Mouse (Mus musculus): ENCODE data around the gene Rbfox3. TPM values are rescaled to one million over a fixed set of nuclear protein-coding genes. Genes with fewer than 3 reads are reported as not detected.

Rbfox3 gene
- total RNA-seq, 2 experiments from 2014 or later = not detected

- no peak for ATAC-seq (replicated peaks; ENCODE audit: poor library complexity, severe bottlenecking)
Observed at GRCm38 (mm10) chr11:118528761-118529160, 382.6 kb downstream of the Rbfox3 start.

DNA sequence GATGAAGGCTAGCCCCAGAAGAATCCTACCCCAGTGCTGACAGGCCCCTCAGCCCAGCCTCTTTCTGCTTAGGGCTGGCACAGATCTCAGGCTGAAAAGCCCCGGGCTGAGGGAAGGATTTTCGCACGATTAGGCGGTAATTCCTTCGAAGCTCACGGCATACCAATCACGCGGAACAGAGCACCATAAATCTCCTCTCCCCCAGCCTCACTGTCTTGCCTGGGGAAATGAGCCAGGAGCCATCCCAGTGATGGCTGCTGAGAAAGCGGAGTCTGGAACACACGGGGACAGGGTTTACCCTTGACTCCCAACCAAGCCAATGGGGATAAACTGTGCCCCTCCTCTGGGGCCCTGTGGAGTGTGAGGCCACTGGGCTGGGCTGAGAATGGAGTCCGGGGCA, 386.3 kb downstream of the Rbfox3 start:
- no peak for ATAC-seq (replicated peaks; ENCODE audit: poor library complexity, severe bottlenecking)

GRCm38 (mm10) chr11:118523496-118524145, 387.8 kb downstream of the Rbfox3 start:
- no peak for ATAC-seq (replicated peaks; ENCODE audit: poor library complexity, severe bottlenecking)

DNA sequence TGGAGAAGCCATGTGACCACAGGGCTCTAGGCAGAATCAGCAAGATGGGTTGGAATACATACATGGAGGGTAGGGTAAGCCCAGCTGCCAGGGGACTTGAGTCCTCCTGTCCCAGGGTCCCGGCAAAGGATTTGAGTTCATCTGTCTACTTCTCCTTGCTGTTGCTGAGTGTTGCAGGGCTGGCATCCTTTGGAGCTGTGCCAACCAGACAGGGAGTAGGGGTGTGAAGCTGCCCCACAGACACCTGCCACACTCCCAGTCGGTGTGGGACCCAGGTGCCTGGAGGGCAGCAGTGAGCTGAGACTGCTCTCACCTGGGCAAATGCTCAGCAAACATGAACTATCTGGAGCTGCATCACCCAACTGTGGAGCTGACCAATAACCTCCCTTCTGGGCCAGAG, 390.5 kb downstream of the Rbfox3 start:
- no peak for ATAC-seq (replicated peaks; ENCODE audit: poor library complexity, severe bottlenecking)

DNA sequence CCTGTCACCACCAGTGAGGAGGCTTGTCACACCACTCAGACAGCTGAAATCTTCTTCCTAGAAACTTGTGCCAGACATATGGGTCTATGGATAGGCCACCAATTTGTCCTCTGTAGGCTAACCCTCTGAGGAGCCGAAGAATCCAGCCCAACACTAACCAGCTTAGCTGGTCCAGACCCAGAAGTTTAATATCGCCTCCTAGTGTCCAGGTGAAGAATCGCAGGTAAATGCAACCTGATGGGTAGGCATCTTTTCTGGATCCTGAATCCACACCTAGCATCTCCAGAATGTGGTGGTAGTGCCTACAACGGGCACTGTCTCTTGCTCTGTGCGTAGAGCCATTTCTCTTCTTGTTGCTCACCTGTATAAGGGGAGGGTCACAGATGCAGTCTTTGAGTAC, 391.1 kb downstream of the Rbfox3 start:
- ATAC-seq (replicated peaks; ENCODE audit: poor library complexity, severe bottlenecking) = no peak

DNA sequence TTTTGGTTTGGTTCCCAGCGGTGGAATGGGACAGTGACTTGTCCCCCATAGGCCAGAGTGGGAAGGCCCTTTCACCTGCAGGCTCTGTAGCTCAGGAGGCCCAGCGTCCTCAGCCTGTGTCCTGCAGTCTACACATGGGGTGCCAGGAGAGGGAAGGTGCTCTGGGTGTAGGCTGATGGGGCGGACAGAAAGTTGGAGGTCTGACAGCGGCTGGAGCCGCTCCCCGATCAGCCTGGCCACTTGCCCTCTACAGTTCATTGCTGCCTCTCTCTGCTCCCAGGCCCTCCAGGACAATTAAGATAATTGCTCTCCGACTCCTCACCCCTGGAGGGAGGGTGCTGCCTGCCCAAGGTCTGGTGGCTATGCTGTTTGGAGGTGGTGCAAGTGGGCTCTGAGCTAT, 392.7 kb downstream of the Rbfox3 start:
- no peak for ATAC-seq (replicated peaks; ENCODE audit: poor library complexity, severe bottlenecking)

DNA sequence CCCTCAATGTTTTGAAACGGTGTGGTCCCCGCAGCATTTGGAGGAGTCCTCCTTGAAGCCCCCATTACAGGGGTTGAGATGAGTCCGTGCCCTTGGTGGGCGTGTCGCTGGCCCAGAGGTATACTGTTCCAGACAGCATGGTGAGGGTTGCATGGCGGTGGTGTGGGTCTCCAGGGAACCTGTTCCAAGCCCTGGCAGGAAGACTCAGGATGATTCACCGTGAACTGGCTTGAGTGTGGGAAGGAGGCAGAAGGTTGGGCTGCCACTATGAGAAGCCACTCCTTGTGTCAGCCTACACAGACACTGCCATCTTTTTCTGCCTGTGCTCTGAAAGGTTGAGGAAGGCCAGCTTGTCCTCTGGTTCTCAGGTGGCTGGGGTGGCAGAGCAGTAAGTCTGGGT, 393.5 kb downstream of the Rbfox3 start:
- ATAC-seq (replicated peaks; ENCODE audit: poor library complexity, severe bottlenecking) = no peak

- no peak for ATAC-seq (replicated peaks; ENCODE audit: poor library complexity, severe bottlenecking)
Observed at GRCm38 (mm10) chr11:118512257-118512910, 399.0 kb downstream of the Rbfox3 start.

- no peak for ATAC-seq (replicated peaks; ENCODE audit: poor library complexity, severe bottlenecking)
Observed at GRCm38 (mm10) chr11:118511851-118512250, 399.5 kb downstream of the Rbfox3 start.

DNA sequence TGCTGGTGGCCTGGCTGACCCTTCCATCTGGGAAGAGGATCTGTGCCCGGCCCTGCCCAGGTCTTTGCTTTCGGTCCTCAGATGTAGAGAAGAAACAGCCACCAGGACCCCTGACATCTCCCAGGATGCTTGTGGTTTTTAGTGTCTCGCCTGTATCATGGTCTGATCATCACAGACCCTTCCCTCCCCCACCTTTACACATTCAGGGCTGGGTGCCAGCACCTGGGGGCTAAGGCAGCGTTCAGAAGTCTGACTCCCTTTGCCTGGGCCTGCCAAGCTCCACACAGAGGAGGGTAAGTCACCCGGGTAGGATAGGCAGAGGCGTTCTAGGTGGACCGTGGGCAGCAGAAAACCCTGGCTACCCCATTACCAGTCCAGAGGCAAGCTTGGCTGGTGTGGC, 403.1 kb downstream of the Rbfox3 start:
- ATAC-seq (replicated peaks; ENCODE audit: poor library complexity, severe bottlenecking) = no peak

- ATAC-seq (replicated peaks; ENCODE audit: poor library complexity, severe bottlenecking) = peak; percentile 53; the same call in 1 of the 2 replicates
Observed at GRCm38 (mm10) chr11:118507904-118508303, 403.5 kb downstream of the Rbfox3 start.

DNA sequence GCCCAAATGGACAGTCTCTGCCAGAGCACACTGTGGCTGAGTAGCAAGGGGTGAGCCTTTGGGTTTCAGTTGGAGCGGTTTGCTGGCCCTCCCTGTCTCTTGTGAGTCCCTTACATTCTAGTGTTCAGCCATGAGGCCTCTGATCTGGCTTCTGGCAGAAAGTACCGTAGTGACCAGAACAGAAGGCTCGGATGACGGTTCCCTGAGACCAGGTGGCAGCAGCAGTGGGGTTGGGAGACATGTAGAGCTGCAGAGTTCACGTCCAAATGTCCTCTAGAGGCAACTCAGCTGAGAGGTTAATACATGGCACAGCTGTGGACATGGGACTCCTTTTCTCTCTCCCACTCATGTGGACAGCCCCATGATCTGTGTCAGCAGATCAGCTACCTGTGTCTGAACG, 404.3 kb downstream of the Rbfox3 start:
- no peak for ATAC-seq (replicated peaks; ENCODE audit: poor library complexity, severe bottlenecking)

DNA sequence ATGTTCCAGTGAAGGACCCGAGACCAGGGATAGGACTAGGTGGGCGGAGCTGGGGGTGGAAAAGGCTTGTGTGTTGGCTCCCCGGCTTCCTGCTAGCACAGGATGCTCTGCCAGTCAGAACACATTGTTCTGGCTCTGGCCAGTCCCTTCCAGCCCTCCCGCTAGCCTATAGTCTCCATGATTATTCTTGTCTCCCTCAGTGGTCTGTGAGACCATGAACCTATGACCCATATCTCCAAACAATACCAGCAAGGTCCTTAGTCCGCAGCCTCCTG, 407.3 kb downstream of the Rbfox3 start:
- no peak for ATAC-seq (replicated peaks; ENCODE audit: poor library complexity, severe bottlenecking)

DNA sequence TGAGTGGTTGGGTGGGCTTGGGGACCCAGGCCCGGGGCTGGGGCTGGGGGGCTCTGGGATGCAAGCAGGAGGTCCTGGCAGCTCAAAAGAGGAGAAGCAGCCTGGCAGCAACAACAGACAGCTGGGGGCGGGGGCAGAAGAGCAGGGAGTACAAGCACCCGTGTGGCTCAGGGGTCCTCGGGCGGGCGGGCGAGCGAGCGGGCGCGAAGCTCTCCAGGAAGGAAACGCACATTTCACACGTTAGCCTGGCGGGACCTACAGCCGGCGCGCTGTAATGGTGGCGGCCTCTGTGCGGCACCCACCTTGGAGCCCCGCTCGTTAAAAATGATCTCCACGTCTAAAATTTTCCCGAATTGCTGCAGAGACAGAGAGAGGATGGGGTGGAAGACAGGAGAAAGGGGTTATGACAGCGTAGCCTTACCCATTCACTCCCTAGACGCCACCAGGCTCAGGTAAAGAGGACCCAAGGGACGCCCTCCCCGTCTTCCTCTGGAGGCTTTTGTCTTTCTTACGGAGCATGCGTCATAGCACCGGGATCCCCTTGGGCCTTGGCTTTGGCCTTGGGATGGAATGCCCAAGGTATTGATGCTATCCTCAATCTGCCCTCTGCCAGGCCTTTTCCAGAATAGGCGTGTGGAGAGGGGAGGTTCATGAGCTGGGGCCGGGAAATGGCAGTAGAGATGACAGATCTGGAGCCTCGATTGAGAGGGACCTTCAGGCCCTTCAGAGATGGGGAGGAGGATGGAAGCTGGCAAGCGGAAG, 407.8 kb downstream of the Rbfox3 start:
- no peak for ATAC-seq (replicated peaks; ENCODE audit: poor library complexity, severe bottlenecking)

GRCm38 (mm10) chr11:118502990-118503389, 408.4 kb downstream of the Rbfox3 start:
- ATAC-seq (replicated peaks; ENCODE audit: poor library complexity, severe bottlenecking) = no peak

- no peak for ATAC-seq (replicated peaks; ENCODE audit: poor library complexity, severe bottlenecking)
Observed at GRCm38 (mm10) chr11:118496066-118496689, 415.2 kb downstream of the Rbfox3 start.

DNA sequence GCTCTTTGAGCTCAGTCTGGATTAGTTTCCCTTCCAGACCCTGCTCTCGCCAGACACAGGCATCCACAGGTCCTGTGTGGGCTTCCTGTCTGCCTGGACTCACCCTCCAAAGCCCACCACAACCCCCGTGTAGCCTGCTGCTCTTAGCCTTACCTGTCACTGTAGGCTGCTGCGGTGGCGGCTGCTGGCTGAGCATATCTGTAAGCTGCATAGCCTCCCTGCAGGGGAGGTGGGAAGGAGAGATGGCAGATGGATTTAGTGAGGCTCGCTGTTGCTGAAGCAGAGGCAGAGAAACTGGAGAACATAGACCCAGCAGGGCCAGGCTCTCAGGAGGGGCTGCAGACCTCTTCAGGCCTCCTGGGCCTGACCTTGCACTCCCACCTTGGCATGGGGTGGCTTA, 416.3 kb downstream of the Rbfox3 start:
- ATAC-seq (replicated peaks; ENCODE audit: poor library complexity, severe bottlenecking) = no peak

- no peak for ATAC-seq (replicated peaks; ENCODE audit: poor library complexity, severe bottlenecking)
Observed at GRCm38 (mm10) chr11:118494001-118494737, 417.2 kb downstream of the Rbfox3 start.

GRCm38 (mm10) chr11:118493458-118493857, 417.9 kb downstream of the Rbfox3 start:
- ATAC-seq (replicated peaks; ENCODE audit: poor library complexity, severe bottlenecking) = no peak

- ATAC-seq (replicated peaks; ENCODE audit: poor library complexity, severe bottlenecking) = no peak
Observed at GRCm38 (mm10) chr11:118491230-118491629, 420.2 kb downstream of the Rbfox3 start.

Data from granulocyte monocyte progenitor cell, adult 5-6 weeks (primary cell).